Mouse (Mus musculus): ENCODE results near the gene Prrg2.

The Prrg2 gene

GRCm38 (mm10) chr7:45012824-45013223 is 49.7 kb downstream of the Prrg2 start:
- DNase-seq (ENCODE audit: low spot score in 2 of 2): no peak

DNA sequence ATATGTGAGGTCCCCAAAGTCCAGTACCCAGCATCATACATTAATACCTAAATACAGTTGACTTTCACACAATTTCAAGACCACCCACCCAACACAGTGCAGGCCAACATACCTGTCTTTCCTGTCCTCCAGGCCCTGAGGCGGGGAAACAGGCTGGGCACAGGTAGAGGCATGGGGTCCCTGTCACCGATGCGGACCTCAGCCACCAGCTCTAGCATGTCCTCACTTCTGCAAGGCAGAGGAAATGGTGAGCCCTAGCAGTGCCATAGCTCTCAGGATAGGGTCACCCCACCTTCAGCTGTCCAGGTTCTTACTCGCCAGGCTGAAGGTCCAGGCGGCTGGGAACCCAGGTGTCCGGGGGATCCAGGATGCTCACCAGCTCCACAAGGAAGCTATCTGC is 50.5 kb downstream of the Prrg2 start:
- no peak for DNase-seq (ENCODE audit: low spot score in 2 of 2)

GRCm38 (mm10) chr7:45008411-45008810 is 54.1 kb downstream of the Prrg2 start:
- no peak for DNase-seq (ENCODE audit: low spot score in 2 of 2)

DNA sequence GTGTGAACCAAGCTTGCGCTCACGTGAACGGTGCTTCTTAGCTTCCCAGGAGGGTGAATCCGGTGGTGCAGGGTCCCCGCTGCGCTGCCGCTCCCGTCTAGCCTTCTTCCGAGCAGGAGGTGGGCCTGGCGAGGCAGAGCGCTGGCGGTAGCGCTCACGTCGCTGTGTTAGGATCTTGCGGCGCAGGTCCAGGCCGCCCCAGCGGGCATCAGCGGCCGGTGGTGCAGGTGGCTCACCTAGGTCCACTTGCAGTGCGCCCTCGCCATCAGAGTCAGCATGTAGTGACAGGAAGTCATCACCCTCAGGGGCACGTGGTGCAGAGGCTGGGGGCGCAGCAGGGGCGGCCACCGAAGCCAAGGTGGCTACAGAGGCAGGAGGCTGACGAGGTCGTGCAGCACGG is 54.6 kb downstream of the Prrg2 start:
- no peak for DNase-seq (ENCODE audit: low spot score in 2 of 2)

DNA sequence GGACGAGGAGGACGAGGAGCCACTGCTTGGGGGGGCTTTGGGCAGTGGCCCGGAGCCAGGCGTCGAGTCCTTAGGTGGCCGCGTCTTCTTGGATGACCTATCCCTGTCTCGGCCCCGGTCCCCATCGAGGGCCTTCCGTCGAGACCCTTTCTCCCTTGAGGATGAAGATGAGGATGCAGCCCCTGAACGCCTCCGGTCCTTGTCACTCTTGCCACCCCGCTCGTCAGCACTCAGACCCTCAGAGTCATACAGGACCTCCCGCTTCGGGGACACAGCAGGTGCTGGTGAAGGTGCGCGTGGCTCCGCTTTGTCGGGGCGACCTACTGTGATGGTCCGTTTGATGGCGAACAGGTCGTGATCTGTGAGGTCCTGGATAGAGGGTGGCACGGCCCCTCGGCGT is 55.3 kb downstream of the Prrg2 start:
- no peak for DNase-seq (ENCODE audit: low spot score in 2 of 2)

GRCm38 (mm10) chr7:45006503-45006902 is 56.0 kb downstream of the Prrg2 start:
- no peak for DNase-seq (ENCODE audit: low spot score in 2 of 2)

DNA sequence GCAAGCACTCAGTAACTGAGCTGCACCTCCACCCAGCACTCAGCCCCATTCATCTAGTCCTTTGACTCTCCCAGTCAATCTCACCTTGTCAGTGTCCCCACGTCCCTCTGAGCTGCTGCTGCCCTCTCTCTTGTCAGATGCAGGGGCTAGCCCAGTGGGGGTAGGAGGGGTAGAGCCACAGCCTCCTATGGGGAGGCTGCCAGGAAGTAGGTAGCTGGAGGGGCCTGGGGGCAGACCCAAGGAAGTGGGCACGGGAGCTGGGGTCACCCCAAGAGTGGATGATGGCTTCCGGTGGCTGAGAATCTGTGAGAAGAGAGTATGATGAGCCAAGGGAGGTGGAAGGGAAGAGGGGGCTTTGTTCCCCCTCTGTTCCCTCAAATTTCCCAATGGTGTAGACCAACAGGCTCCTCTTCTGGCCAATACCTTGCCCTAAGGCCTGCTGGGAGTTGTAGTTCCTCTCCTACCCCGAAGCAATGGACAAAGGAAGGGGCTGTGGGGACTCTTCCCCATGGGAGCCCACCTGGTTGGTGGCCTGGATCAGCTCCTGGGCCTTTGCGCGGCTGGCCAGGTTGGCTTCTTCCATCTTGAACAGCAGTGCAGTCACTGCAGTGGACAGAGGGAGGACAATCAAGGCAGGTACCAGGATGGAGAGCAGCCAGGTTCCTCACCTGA is 57.0 kb downstream of the Prrg2 start:
- DNase-seq (ENCODE audit: low spot score in 2 of 2): no peak

DNA sequence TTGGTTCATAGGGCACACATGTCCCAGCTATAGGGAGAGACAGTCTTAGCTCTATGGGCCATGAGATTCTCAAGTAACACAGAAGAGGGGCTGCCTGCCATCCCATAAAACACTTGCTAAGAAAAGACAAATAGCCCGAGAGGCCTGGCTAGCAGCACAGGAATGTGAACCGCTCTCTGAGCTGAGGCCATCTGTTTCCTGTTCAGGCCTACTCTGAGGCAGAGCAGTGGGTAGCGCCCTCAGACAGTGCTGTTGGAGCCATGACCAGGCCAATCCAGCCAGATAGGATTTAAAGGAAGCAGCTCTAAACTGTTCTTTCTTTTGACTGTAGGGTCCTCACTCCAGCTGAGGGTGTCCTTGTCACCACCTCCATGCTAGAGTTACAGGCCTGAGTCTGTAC is 57.9 kb downstream of the Prrg2 start:
- no peak for DNase-seq (ENCODE audit: low spot score in 2 of 2)

Data from left cerebral cortex, adult 9 months (tissue).